Mouse (Mus musculus): ENCODE data around the gene Neurl4. TPM values are rescaled to one million over a fixed set of nuclear protein-coding genes. Genes with fewer than 3 reads are reported as not detected.
A peak's percentile ranks its signal among the peaks of the same experiment; 100 is the strongest.
"Not testable (repeated sequence)": the region's sequence is repeated elsewhere in the genome, so short reads cannot be mapped to it uniquely, and the experiment has no call there.

The Neurl4 gene
- polyA plus RNA-seq, 1 experiment, result 38.2 TPM

DNA sequence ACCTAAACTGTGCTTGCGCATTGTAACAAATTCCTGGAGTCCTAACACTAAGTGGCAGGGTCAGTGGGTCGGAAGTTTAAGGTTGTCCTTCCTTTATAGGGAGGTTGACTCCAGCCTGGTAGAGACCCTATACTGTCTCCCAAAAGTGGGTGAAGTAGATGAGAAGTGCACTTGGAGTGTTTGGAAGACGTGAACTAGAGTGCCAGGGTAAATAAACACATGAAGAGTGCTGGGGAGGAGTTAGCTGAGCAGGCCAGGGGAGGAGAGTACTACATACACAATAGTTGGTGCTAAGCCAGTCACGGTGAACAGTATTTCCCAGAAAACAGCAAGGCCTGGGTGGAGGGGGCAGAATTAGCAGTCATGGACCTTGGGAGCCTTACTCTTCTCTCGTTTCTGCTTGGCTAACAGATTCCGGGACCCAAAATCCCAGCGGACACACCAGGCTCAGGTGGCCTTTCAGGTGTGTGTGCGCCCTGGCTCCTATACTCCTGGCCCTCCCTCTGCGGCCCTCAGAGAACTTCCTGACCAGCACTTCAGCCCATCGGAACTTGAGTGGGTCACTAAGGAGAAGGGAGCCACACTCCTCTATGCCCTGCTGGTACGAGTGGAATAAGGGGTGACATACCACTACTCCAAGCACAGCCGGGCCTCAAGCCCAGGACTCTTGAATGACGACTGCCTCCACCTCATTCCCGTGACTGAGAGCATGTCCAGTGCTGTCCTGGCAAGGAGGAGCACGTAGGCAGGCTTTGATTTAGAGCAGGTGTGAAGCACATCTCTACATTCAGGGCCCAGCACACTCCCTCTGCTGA, 12.1 kb downstream of the Neurl4 start:
- Histone ChIP-seq H3K27ac (ENCODE audit: control insufficient read depth, insufficient read depth, low read depth, low read length, poor library complexity) (0 out of 2 replicates have a peak overlapping the region, but pooled peaks have one; percentile 0), H3K4me3 (replicated peaks; ENCODE audit: control insufficient read depth, low read depth, low read length) (peak overlapping the region; percentile 92), H3K4me1 (ENCODE audit: control insufficient read depth, insufficient read depth, low read length) (peaks cover 3% of the 10 kb centered on the region)
- WGBS, result 77% methylated on average over 15 of the region's 15 CpGs
- TF ChIP-seq POLR2A (IDR thresholded peaks at IDR 0.05; ENCODE audit: borderline replicate concordance, control insufficient read depth, low read depth, low read length), result no peak
- TF ChIP-seq CTCF (IDR thresholded peaks at IDR 0.05; ENCODE audit: control insufficient read depth, insufficient read depth, low read length), result no peak

DNA sequence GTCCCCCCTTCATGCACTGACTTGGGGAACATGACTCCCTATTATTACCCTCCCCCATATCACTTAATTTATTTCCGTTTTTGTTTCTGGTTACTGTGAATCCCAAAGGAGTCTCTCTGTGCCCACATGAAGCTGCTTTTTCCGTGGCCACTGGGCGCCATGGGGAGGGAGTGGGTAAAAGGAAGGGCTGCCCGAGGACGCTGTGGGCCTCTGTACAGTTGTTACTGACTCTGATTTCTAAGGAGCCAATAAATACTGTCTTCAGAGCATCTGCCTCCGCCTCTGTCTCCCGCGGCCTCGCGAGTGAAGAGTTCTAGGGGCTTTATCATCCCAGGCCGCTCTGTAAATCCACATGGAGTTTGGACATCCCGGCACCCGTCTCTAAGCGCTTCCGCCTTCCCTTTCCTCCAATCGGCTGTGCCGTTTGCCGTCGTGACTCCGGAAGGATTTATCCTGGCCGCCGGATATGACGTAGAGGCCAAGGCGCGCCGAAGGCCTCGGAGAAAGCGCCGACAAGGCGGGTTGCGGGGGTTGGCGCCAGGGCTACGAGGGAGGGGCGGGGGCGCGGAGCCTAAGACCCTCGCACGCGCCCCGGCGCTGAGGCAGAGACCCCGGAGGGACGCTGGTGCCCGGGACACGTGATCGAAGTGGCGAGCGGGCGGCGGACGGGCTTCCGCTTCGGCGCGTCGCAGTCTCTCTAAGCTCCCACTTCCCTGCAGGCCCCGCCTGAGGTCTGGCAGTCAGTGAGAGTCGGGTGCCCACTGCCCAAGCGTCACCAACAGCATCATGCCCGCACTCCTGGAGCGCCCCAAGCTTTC, 12.9 kb downstream of the Neurl4 start, which contains the start of gene Gps2:
Gene Gps2, plus strand, starts transcription at position 335 of the 818 bp plus-strand sequence.
- WGBS, result 1% methylated on average over 61 of the region's 61 CpGs

DNA sequence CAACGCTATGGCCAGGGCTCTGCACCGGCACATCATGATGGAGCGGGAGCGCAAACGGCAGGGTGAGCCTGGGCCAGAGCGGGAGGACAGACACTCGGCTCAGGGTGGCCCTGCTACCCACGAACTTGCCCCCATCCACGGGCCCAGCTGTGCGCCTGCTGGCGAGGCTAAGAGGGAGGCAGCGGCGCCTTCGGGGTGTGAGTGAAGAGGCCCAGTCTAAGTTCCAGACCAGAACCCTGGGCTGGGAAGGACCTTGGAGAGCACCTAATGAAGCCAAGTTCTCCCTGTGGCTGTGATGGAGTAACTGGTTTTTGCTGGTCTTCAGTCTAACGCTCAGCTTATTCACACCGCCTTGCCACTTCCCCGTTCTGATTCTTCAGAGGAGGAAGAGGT, 13.5 kb downstream of the Neurl4 start:
- Histone ChIP-seq H3K27ac (ENCODE audit: control insufficient read depth, insufficient read depth, low read depth, low read length, poor library complexity) (peak overlapping the region; percentile 90), H3K4me3 (replicated peaks; ENCODE audit: control insufficient read depth, low read depth, low read length) (peak overlapping the region; percentile 92), H3K4me1 (ENCODE audit: control insufficient read depth, insufficient read depth, low read length) (peaks cover 3% of the 10 kb centered on the region)
- WGBS, result 0% methylated on average over 17 of the region's 17 CpGs
- TF ChIP-seq POLR2A (IDR thresholded peaks at IDR 0.05; ENCODE audit: borderline replicate concordance, control insufficient read depth, low read depth, low read length) (no peak), CTCF (IDR thresholded peaks at IDR 0.05; ENCODE audit: control insufficient read depth, insufficient read depth, low read length) (no peak)

More for the DNA sequence above, 12.9 kb downstream of the Neurl4 start, which contains the start of gene Gps2:
- Histone ChIP-seq H3K4me3 (replicated peaks; ENCODE audit: control insufficient read depth, low read depth, low read length) (peak within 1 kb of the TSS; percentile 92), H3K4me1 (ENCODE audit: control insufficient read depth, insufficient read depth, low read length) (peaks cover 3% of the 10 kb centered on the region), H3K27ac (ENCODE audit: control insufficient read depth, insufficient read depth, low read depth, low read length, poor library complexity) (peak within 1 kb of the TSS; percentile 90)
- TF ChIP-seq POLR2A (IDR thresholded peaks at IDR 0.05; ENCODE audit: borderline replicate concordance, control insufficient read depth, low read depth, low read length), result peak; percentile 69; the same call in 1 of the 2 replicates
- TF ChIP-seq CTCF (IDR thresholded peaks at IDR 0.05; ENCODE audit: control insufficient read depth, insufficient read depth, low read length), result no peak

DNA sequence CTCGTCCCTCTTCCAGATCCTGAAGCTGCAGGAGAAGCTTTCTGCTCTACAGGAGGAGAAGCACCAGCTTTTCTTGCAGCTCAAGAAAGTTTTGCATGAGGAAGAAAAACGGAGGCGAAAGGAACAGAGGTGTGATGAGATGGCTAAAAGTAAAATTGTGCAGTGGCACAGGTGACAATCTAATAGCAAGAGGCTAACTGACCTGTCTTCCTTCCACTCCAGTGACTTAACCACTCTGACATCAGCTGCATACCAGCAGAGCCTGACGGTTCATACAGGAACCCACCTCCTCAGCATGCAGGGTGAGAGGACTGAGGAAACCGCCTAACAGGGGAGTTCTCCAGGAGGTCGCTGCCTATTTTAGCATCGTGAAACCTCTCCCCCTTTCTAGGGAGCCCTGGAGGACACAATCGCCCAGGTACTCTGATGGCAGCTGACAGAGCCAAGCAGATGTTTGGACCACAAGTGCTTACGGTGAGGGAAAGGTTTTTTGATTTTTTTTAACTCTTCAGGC, 14.1 kb downstream of the Neurl4 start:
- Histone ChIP-seq H3K4me1 (ENCODE audit: control insufficient read depth, insufficient read depth, low read length) (peaks cover 3% of the 10 kb centered on the region), H3K27ac (ENCODE audit: control insufficient read depth, insufficient read depth, low read depth, low read length, poor library complexity) (no peak overlapping the region), H3K4me3 (replicated peaks; ENCODE audit: control insufficient read depth, low read depth, low read length) (peak overlapping the region; percentile 92)
- TF ChIP-seq CTCF (IDR thresholded peaks at IDR 0.05; ENCODE audit: control insufficient read depth, insufficient read depth, low read length) (no peak), POLR2A (IDR thresholded peaks at IDR 0.05; ENCODE audit: borderline replicate concordance, control insufficient read depth, low read depth, low read length) (no peak)
- 36% methylated on average over 9 of the region's 9 CpGs for WGBS

DNA sequence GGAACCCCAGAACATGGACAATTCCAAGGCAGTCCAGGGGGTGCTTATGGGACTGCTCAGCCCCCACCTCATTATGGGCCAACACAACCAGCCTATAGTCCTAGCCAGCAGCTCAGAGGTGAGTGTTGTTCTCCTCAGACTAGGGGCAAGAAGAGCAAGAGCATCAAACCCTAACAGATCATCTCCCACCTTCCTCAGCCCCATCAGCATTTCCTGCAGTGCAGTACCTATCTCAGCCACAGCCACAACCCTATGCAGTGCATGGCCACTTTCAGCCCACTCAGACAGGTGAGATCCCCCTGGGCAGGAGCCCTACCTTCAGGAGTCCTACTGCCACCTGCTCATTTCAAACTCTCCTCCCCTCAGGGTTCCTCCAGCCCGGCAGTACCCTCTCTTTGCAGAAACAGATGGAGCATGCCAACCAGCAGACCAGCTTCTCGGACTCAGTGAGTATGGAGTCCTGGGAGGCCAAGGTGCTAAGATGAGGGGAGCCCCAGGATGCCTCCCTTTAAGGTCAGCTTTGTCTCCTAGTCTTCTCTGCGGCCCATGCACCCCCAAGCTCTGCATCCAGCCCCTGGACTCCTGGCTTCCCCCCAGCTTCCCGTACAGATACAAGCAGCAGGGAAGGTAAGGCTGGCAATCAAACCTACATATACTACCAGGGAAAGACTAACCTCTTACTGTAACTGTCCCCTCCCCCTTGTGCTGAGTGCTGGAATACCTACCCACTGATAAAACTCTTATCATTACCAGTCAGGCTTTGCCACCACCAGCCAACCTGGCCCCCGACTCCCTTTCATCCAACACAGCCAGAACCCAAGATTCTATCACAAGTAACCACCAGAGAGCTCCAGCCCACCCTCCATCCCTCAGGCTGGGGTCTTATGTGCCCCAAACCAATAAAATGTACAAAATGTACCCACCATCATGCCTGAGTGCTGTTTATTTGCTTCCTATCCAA, 15.1 kb downstream of the Neurl4 start:
- H3K4me3 ChIP-seq (replicated peaks; ENCODE audit: control insufficient read depth, low read depth, low read length), result peak overlapping the region; percentile 48
- WGBS, result 52% methylated on average over 5 of the region's 5 CpGs
- TF ChIP-seq POLR2A (IDR thresholded peaks at IDR 0.05; ENCODE audit: borderline replicate concordance, control insufficient read depth, low read depth, low read length), result no peak
- no peak for TF ChIP-seq CTCF (IDR thresholded peaks at IDR 0.05; ENCODE audit: control insufficient read depth, insufficient read depth, low read length)
- H3K27ac ChIP-seq (ENCODE audit: control insufficient read depth, insufficient read depth, low read depth, low read length, poor library complexity), result peak overlapping the region; percentile 64
- H3K4me1 ChIP-seq (ENCODE audit: control insufficient read depth, insufficient read depth, low read length), result peaks cover 3% of the 10 kb centered on the region

DNA sequence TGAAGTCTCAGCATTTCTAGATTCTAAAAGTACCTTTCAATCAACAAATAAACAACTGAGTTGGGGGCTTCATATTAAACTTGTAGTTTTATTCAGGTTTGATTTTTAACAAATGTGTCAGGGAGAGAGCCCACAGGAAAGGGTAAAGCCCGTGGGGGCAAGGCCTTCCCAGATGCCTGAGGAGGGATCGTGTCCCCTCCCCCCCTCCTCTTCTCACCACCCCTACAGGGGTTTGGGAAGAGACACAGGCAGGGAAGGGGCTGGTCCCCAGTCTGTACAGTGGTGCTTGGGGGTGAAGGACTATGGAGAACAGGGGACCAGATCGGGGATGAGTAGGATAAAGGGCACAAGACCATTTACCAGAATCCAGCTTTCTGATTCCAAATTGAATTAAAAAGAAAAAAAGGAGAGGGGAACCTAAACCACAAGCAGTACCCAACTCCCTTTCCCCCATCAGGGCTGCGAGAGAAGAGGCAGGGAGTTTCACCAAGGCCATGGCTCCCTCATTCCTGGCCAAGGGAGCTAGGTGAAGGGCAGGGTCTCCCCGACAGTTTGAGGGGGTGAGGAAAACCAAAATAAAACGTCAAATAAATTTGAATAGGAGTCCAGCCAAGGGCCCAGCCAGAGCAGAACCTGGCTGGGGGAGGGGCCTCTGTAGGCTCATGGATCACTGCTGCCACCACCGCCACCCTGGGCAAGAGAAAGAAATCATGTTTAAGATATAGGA, 15.9 kb downstream of the Neurl4 start:
- WGBS, result 48% methylated on average over 7 of the region's 7 CpGs
- not testable (repeated sequence) for H3K4me3 ChIP-seq (replicated peaks; ENCODE audit: control insufficient read depth, low read depth, low read length); H3K4me1 ChIP-seq (ENCODE audit: control insufficient read depth, insufficient read depth, low read length)
- H3K27ac ChIP-seq (ENCODE audit: control insufficient read depth, insufficient read depth, low read depth, low read length, poor library complexity), result peak overlapping the region; percentile 25; the same call in 1 of the 2 replicates

DNA sequence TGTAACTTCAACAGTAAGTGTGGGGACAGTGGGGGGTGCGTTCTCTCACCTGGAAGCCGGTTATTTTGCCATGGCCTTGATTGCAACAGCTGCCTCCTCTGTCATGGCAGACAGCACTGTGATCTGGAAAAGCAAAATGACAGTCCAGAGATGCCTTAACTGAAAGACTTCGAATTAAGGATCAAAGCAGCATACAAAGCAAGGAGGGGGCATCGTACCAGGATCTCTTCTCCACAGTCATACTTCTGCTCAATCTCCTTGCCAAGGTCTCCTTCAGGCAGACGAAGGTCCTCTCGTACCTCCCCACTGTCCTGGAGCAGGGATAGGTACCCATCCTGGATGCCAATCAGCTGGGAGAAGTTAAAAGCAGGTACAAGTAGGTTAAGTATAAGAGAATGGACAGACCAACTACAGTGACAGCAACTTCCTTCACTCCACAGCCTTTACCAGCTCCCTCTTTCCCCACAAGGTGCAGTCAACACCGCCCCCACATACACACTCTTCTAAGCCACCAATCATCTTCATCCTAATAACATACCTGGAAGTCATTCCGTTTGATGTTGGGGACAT, 16.6 kb downstream of the Neurl4 start:
- peaks cover 3% of the 10 kb centered on the region for H3K4me1 ChIP-seq (ENCODE audit: control insufficient read depth, insufficient read depth, low read length)
- 71% methylated on average over 8 of the region's 8 CpGs for WGBS
- TF ChIP-seq POLR2A (IDR thresholded peaks at IDR 0.05; ENCODE audit: borderline replicate concordance, control insufficient read depth, low read depth, low read length) (no peak), CTCF (IDR thresholded peaks at IDR 0.05; ENCODE audit: control insufficient read depth, insufficient read depth, low read length) (no peak)
- H3K27ac ChIP-seq (ENCODE audit: control insufficient read depth, insufficient read depth, low read depth, low read length, poor library complexity), result no peak overlapping the region
- H3K4me3 ChIP-seq (replicated peaks; ENCODE audit: control insufficient read depth, low read depth, low read length), result no peak overlapping the region
